10 mouse cellular contexts compared by ENCODE assay signal in the genomic region with DNA sequence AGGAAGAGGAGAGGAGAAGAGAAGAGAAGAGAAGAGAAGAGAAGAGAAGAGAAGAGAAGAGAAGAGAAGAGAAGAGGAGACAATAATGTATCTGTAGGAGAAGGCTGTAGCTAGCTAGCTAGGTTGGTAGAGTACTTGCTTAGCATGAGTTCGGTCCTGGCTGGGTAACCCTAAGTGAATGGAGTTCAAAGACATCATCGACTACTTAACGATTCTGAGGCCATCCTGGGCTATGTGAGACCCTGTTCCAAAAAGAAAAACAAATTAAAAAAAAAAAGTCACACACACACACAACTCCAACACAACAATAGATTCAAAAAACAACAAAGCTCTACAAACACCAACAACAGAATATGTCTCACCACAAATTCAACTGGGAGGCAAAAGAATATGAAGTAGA. TPM values are rescaled to one million over a fixed set of nuclear protein-coding genes. Genes with fewer than 3 reads are reported as not detected.
DNase-seq lines count a peak whose midpoint lies in the region; ATAC-seq and TF ChIP-seq lines count a peak whose summit lies in the region.
"Had no signal": no experiment of that assay in that cellular context is flagged by ENCODE, and none has a peak within 500 bp of the region (broad histone marks: within the 10 kb centered on the region; RNA-seq: fewer than 3 reads in every experiment).

No protein-coding gene starts in this region.

- peaks cover 22% of the 10 kb centered on the region for H3K27me3 ChIP-seq in heart, embryonic 13.5 days (replicated peaks)
- peaks cover 26% of the 10 kb centered on the region for H3K27me3 ChIP-seq in embryonic facial prominence, embryonic 10.5 days (replicated peaks; ENCODE audit: low read depth, poor library complexity, severe bottlenecking)
- peaks cover 7% of the 10 kb centered on the region for H3K27me3 ChIP-seq in liver, embryonic 16.5 days (ENCODE audit: control insufficient read depth, insufficient read depth, low read depth, low read length)

- H3K4me3 ChIP-seq in heart, embryonic 13.5 days, result no peak overlapping the region
- peak overlapping the region; percentile 60 for H3K4me3 ChIP-seq in embryonic facial prominence, embryonic 10.5 days
- H3K4me3 ChIP-seq in liver, embryonic 16.5 days (ENCODE audit: low read depth, low read length), result no peak overlapping the region
- no peak overlapping the region for H3K4me3 ChIP-seq in left cerebral cortex, adult 2 months

- peaks cover 25% of the 10 kb centered on the region for H3K4me1 ChIP-seq in heart, embryonic 13.5 days
- H3K4me1 ChIP-seq in embryonic facial prominence, embryonic 10.5 days, result peaks cover 8% of the 10 kb centered on the region; the same call in 1 of the 2 replicates
- H3K4me1 ChIP-seq in liver, embryonic 16.5 days (ENCODE audit: control insufficient read depth, low read depth, low read length), result peaks cover 14% of the 10 kb centered on the region

- H3K4me2 ChIP-seq in heart, embryonic 13.5 days, result peak overlapping the region; percentile 80
- H3K4me2 ChIP-seq in liver, embryonic 16.5 days (ENCODE audit: low read depth, low read length), result peak overlapping the region; percentile 66

- H3K27ac ChIP-seq in heart, embryonic 13.5 days (replicated peaks), result no peak overlapping the region
- no peak overlapping the region for H3K27ac ChIP-seq in embryonic facial prominence, embryonic 10.5 days (replicated peaks)
- no peak overlapping the region for H3K27ac ChIP-seq in liver, embryonic 16.5 days (ENCODE audit: low read length)
- no peak overlapping the region for H3K27ac ChIP-seq in left cerebral cortex, adult 2 months
- H3K27ac ChIP-seq: macrophage had no signal

- H3K9ac ChIP-seq in heart, embryonic 13.5 days, result no peak overlapping the region
- no peak overlapping the region for H3K9ac ChIP-seq in liver, embryonic 16.5 days (ENCODE audit: low read depth, low read length)

- intact Hi-C loops in heart, postnatal 14 days (cut with DNase I), result loop anchor here (2.0 kb wide), 3 partner anchors 35 to 171 kb away; partner anchors contain the start of gene Arl2bp
- intact Hi-C loops in left cerebral cortex, adult 2 months (cut with DNase I), result loop anchor here (2.0 to 10.0 kb wide), 4 partner anchors 109 to 315 kb away; partner anchors contain the start of genes Cpne2 and Herpud1

- WGBS in heart, embryonic 13.5 days, result 58% methylated on average over 3 of the region's 3 CpGs
- 71% methylated on average over 3 of the region's 3 CpGs for WGBS in embryonic facial prominence, embryonic 10.5 days
- WGBS in liver, embryonic 16.5 days (ENCODE audit: insufficient replicate concordance), result 57% methylated on average over 3 of the region's 3 CpGs

- ATAC-seq in heart, embryonic 13.5 days (ENCODE audit: extremely low read depth, insufficient number of reproducible peaks, low FRiP score, low TSS enrichment), result no peak
- ATAC-seq in liver, embryonic 16.5 days (ENCODE audit: low read depth), result no peak

- DNase-seq in heart, postnatal 14 days, result no peak
- DNase-seq in 416B (ENCODE audit: low read depth), result peak; percentile 53
- DNase-seq in embryonic facial prominence, embryonic 10.5 days (ENCODE audit: low spot score), result no peak
- DNase-seq in layer of hippocampus, adult 9-10 months (ENCODE audit: low spot score), result no peak
- DNase-seq in left cerebral cortex, adult 2 months (ENCODE audit: extremely low spot score in 1 of 2, low spot score in 2 of 2), result no peak
- no peak for DNase-seq in left cerebral cortex, adult 8-10 months (ENCODE audit: low spot score in 2 of 2)

- no peaks in the 10 kb centered on the region for H3K36me3 ChIP-seq in heart, embryonic 13.5 days
- H3K36me3 ChIP-seq in embryonic facial prominence, embryonic 10.5 days (replicated peaks), result no peaks in the 10 kb centered on the region
- no peaks in the 10 kb centered on the region for H3K36me3 ChIP-seq in liver, embryonic 16.5 days (ENCODE audit: control insufficient read depth, insufficient read depth)

- no peaks in the 10 kb centered on the region for H3K9me3 ChIP-seq in heart, embryonic 13.5 days
- H3K9me3 ChIP-seq in embryonic facial prominence, embryonic 10.5 days, result no peaks in the 10 kb centered on the region
- no peaks in the 10 kb centered on the region for H3K9me3 ChIP-seq in liver, embryonic 16.5 days (replicated peaks; ENCODE audit: control insufficient read depth, low read length)

- no peak for TF ChIP-seq CTCF in left cerebral cortex, adult 2 months (IDR thresholded peaks at IDR 0.05)

RNA-seq across cellular contexts. Expression of gene Pllp, which starts 6.1 kb away (rescaled TPM):
- polyA plus RNA-seq in heart, embryonic 13.5 days (2015; fragmentation: Nextera tagmentation; extraction: Ambion mirVana), result 0.23 and 0.55 TPM in 2 replicates
- total RNA-seq in heart, postnatal 14 days (2021), result under 1 TPM; 0.61 to 0.86 TPM
- 0.27 and 0.34 TPM in 2 replicates for polyA plus RNA-seq in embryonic facial prominence, embryonic 10.5 days (2016; fragmentation: Nextera tagmentation; extraction: Ambion mirVana)
- 0.42 and 0.96 TPM in 2 replicates for polyA plus RNA-seq in liver, embryonic 16.5 days (2015; fragmentation: Nextera tagmentation; extraction: Ambion mirVana)
- 10 to 100 TPM; 27.3 to 30.0 TPM for total RNA-seq in left cerebral cortex, adult 2 months (2021)
- 10 to 100 TPM; 50.9 to 65.5 (median 55.6) TPM for total RNA-seq in left cerebral cortex, adult 8-10 months (2022)
- polyA plus RNA-seq: macrophage had no signal

RNA-seq across cellular contexts. Expression of gene Arl2bp, which starts 35.8 kb away (rescaled TPM):
- polyA plus RNA-seq in heart, embryonic 13.5 days (2015; fragmentation: Nextera tagmentation; extraction: Ambion mirVana), result 131 and 135 TPM in 2 replicates
- total RNA-seq in heart, postnatal 14 days (2021), result 10 to 100 TPM; 90.8 to 90.9 TPM
- polyA plus RNA-seq in embryonic facial prominence, embryonic 10.5 days (2016; fragmentation: Nextera tagmentation; extraction: Ambion mirVana), result 179 and 184 TPM in 2 replicates
- 19.0 and 19.5 TPM in 2 replicates for polyA plus RNA-seq in liver, embryonic 16.5 days (2015; fragmentation: Nextera tagmentation; extraction: Ambion mirVana)
- 100 to 1,000 TPM; 147 TPM for total RNA-seq in left cerebral cortex, adult 2 months (2021)
- 100 to 1,000 TPM; 141 to 161 (median 143) TPM for total RNA-seq in left cerebral cortex, adult 8-10 months (2022)

RNA-seq across cellular contexts. Expression of gene Ccl22, which starts 43.2 kb away (rescaled TPM):
- not detected in 2 replicates for polyA plus RNA-seq in heart, embryonic 13.5 days (2015; fragmentation: Nextera tagmentation; extraction: Ambion mirVana)
- total RNA-seq in heart, postnatal 14 days (2021), result under 1 TPM in 1 of 2 experiments, not detected in 1; 0.90 TPM
- not detected in 2 replicates for polyA plus RNA-seq in embryonic facial prominence, embryonic 10.5 days (2016; fragmentation: Nextera tagmentation; extraction: Ambion mirVana)
- 0.27 and 0.37 TPM in 2 replicates for polyA plus RNA-seq in liver, embryonic 16.5 days (2015; fragmentation: Nextera tagmentation; extraction: Ambion mirVana)
- under 1 TPM in 1 of 2 experiments, not detected in 1; 0.14 TPM for total RNA-seq in left cerebral cortex, adult 2 months (2021)
- total RNA-seq in left cerebral cortex, adult 8-10 months (2022), result under 1 TPM in 3 of 4 experiments, not detected in 1; 0.22 to 0.72 (median 0.39) TPM
- total RNA-seq: layer of hippocampus, postnatal 25 days had no signal

Comparison
In these comparisons a context has a peak if more than half of its experiments do, and no peak if none do; other contexts are left out.
1. RNA of gene Pllp, which starts 6.1 kb away (total RNA-seq): 50.9 to 65.5 TPM in left cerebral cortex, adult 8-10 months and 27.3 to 30.0 TPM in left cerebral cortex, adult 2 months; 0.61 to 0.86 TPM in heart, postnatal 14 days; every median in the first group is over 10 times any median in the second.